In the genomic region with DNA sequence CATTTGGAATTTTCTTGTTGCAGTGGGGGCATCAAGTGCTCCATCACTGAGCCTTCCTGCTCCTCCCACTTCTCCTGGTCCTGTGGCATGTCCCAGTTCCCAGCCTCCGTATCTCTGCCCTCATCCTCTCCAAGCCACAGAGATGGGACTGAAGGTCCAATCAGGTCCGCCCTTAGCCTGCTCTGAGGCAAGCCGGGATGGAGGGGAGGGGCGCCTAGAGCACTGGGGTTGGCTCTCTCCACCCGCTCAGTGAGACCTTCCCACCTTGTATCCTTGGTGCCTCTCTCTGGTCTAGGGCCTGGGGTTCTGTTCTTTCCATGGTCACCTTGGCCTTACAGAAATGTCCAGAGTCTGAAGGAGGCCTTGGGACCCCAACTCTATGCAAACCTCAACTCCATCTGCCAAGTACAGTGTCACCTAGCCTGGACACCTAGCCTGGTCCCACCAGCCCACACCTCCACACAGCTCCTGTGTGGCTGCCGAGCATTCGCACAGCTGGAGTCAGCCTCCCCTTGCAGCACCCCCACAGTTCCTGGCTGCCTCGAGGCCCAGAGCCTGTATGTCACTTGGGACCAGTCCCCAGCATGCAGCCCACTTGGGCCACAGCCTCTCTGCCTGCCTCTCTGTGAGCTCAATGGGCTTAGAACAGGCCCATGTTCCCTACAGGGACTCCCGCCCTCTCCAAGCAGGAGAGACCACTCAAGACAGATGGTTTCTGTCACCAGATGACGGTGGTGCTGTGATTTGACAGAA, we compare ENCODE assay signal across 11 mouse cellular contexts. TPM values are rescaled to one million over a fixed set of nuclear protein-coding genes. Genes with fewer than 3 reads are reported as not detected.
DNase-seq lines count a peak whose midpoint lies in the region.
"Had no signal": no experiment of that assay in that cellular context is flagged by ENCODE, and none has a peak within 500 bp of the region (broad histone marks: within the 10 kb centered on the region; RNA-seq: fewer than 3 reads in every experiment).

No protein-coding gene starts in this region.

- H3K4me3 ChIP-seq in forebrain, embryonic 10.5 days = no peak overlapping the region
- H3K4me3 ChIP-seq: embryonic facial prominence, embryonic 13.5 days; hindbrain, embryonic 12.5 days; megakaryocyte, embryonic 14.5 days had no signal

- no peaks in the 10 kb centered on the region for H3K36me3 ChIP-seq in forebrain, embryonic 10.5 days (replicated peaks)
- H3K36me3 ChIP-seq: embryonic facial prominence, embryonic 13.5 days; hindbrain, embryonic 12.5 days had no signal

- peak; percentile 1 to 17 for DNase-seq in adrenal gland, adult 18-20 months (ENCODE audit: low spot score in 2 of 2)
- DNase-seq in adrenal gland, postnatal 25 days = no peak
- DNase-seq in kidney, postnatal 10 days = peak; percentile 4
- DNase-seq in kidney, postnatal 14 days = no peak
- peak; percentile 1 for DNase-seq in right cerebral cortex, postnatal 4 days
- no peak for DNase-seq in right cerebral cortex, postnatal 36 days (ENCODE audit: low spot score in 2 of 2)
- DNase-seq in urinary bladder, adult 2 months (ENCODE audit: low spot score) = peak; percentile 12
- DNase-seq in forebrain, embryonic 10.5 days (ENCODE audit: extremely low spot score, low spot score) = no peak

- H3K27me3 ChIP-seq in forebrain, embryonic 10.5 days (ENCODE audit: poor library complexity, severe bottlenecking) = no peaks in the 10 kb centered on the region
- H3K27me3 ChIP-seq: embryonic facial prominence, embryonic 13.5 days; hindbrain, embryonic 12.5 days had no signal

- H3K9me3 ChIP-seq in forebrain, embryonic 10.5 days = no peaks in the 10 kb centered on the region
- H3K9me3 ChIP-seq: embryonic facial prominence, embryonic 13.5 days; hindbrain, embryonic 12.5 days had no signal

- H3K4me1 ChIP-seq in forebrain, embryonic 10.5 days = no peaks in the 10 kb centered on the region
- H3K4me1 ChIP-seq: embryonic facial prominence, embryonic 13.5 days; hindbrain, embryonic 12.5 days had no signal

- H3K27ac ChIP-seq in forebrain, embryonic 10.5 days = no peak overlapping the region
- H3K27ac ChIP-seq: embryonic facial prominence, embryonic 13.5 days; hindbrain, embryonic 12.5 days had no signal

- 68% methylated on average over 10 of the region's 10 CpGs for WGBS in forebrain, embryonic 10.5 days

RNA-seq across cellular contexts. Expression of gene Ptgis, which starts 34.5 kb away (rescaled TPM):
- total RNA-seq in adrenal gland, adult 18-20 months (2021) = 10 to 100 TPM; 19.3 to 31.8 TPM
- 17.7 and 24.9 TPM in 2 replicates for total RNA-seq in adrenal gland, postnatal 25 days (2021)
- polyA plus RNA-seq in urinary bladder, adult 2 months (2012; rRNA removed) = 98.4 and 106 TPM in 2 replicates
- 13.5 and 13.7 TPM in 2 replicates for polyA plus RNA-seq in forebrain, embryonic 10.5 days (2016; fragmentation: Nextera tagmentation; extraction: Ambion mirVana)

Comparison
In these comparisons a context has a peak if more than half of its experiments do, and no peak if none do; other contexts are left out.
1. DNase-seq: peak in adrenal gland, adult 18-20 months (2 of 2), kidney, postnatal 10 days (single experiment), right cerebral cortex, postnatal 4 days (single experiment) and urinary bladder, adult 2 months (single experiment); none in adrenal gland, postnatal 25 days (single experiment), kidney, postnatal 14 days (single experiment), right cerebral cortex, postnatal 36 days (0 of 2) and forebrain, embryonic 10.5 days (single experiment).